Mouse (Mus musculus) olfactory bulb, adult 2 months (tissue): ENCODE data around the gene Vps16.

Experiments
- CTCF ChIP-seq: fragments of 200-500 bp; IDR thresholded peaks from 2 replicates; pipeline ENCODE4 v1.5.1; 2012; ENCODE audit warnings: low read depth, mild to moderate bottlenecking, low read length, moderate library complexity; ENCODE audit not compliant: insufficient read depth
- POLR2A ChIP-seq: fragments of 200-500 bp; IDR thresholded peaks from 2 replicates; pipeline ENCODE4 v1.6.1; 2012; ENCODE audit warnings: mild to moderate bottlenecking, low read depth, low read length, moderate library complexity; ENCODE audit not compliant: insufficient read depth

GRCm38 (mm10) chr2:130453421-130453820 is 29.3 kb downstream of the Vps16 start:
- no peak for TF ChIP-seq CTCF
- no peak for TF ChIP-seq POLR2A
